Mouse (Mus musculus): Measurements from ENCODE around the gene Gm48552.

The Gm48552 gene

DNA sequence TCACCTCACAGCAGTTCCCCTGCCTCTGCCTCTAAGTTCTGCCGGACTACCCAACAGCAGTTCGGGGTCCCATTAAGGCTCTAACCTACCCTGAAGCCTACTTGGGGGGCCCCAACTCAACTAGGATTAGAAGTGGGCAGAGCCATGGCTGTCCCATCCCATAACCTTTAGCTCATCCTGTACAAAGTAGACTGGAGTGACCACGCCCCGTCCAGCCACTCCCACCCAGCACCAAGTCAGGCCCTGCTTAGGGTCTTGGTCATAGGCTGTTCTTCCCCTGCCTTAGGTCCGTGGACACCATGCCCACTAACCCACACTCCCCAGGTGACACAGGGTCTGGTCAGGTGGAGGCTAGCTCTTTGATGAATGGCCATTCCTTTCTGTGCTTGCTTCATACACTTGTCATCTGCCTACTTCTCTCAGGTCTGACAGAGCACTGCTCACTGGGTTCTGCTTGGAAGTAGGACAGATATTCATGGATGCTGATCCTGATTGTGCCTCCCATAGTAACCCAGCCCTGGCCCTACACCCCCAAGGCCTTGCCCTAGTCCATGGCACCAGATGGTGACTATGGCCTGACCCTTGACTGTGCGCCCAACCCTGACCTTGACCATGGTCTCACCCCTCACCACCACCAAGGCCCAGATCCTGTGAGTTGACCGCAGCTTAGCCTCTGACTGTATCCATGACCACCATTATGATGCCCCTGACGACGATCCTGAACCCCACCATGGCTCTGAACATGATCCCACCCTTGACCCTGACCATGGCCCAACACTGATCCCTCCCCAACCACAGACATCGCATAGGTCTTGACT lies 30.5 kb downstream of the Gm48552 start:
- DNase-seq (ENCODE audit: low spot score) = no peak

GRCm38 (mm10) chr10:81420191-81420767 lies 31.5 kb downstream of the Gm48552 start:
- peak; percentile 4 for DNase-seq (ENCODE audit: low spot score)

DNA sequence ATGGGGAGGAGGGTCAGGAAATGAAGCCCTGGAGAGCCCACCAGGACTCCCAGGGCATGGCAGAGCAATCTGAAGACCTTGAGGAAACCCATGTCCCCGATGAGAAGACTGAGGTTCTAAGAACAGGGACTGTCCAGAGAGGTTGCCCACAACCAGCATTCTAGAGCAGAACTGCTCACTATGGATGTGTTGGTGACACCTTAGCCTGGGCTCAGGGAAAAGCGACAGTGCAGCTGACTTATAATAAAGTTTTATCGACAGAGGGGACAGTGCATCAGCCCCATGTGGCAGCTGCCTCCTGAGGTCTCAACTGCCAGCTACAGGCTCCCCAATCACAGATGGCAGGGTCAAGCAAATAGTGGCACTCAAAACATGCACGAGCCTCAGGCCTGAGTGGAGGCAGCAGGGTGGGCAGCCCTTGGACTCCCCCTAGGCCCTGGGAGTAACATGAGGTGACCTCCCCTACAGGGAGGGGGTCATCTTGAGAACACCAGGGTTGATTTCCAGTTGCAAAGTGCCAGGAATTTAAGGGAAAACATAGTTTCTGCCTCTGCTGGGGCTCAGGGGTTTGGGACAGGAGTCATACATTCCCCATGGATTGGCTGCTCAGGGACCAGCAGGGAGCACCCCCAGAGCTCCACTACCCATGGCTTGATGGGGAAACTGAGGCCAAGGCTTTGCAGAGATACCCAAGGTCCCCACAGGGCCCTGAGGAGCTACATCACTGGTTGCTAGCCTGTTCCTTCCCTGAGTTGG lies 32.4 kb downstream of the Gm48552 start:
- DNase-seq (ENCODE audit: low spot score) = no peak

GRCm38 (mm10) chr10:81421797-81422100 lies 32.9 kb downstream of the Gm48552 start:
- peak; percentile 2 for DNase-seq (ENCODE audit: low spot score)

DNA sequence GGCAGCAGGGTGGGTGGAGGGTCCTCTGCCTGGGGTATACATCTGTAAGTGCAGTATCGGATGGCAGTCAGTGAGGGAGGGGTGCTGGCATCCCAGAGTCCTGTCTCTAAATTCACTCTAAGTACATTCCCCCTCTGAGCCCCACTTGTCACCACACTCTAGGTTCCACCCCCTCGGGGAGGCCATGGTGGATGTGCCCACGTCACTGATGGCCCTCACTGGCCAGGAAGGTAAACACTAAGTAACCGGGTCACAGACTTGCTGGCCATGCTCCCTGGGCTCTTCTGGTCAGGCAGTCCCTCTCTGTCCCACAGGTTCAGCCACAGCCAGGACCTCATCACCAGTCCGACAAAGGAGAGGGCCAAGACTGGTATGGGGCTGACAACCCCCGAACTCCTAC lies 33.4 kb downstream of the Gm48552 start:
- no peak for DNase-seq (ENCODE audit: low spot score)

DNA sequence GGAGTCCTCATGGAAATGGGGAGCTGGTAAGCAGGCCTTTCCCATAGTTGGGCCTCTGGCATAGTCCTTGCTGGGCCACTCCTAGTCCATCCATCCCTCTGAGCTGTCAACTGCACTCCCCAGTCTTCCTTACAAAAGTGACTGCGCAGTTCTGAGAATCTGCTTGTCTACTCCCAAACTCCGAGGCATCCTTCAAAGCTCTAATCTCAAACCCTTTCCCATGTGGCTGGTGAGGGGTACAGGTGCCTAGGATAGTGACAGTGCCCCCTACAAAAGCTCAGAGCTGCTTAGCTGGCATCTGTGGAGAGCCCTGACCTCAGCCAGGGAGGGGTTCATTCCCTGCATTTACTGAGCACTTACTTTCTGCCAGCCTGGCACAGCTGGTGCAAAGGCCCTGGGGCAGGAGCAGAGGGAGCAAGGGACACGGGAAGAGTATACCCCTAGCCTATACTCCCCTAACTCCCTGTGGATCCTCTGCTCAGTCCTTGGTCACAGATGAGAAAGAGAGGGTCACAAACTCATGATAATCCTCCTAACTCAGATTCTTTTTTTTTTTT lies 33.9 kb downstream of the Gm48552 start:
- DNase-seq (ENCODE audit: low spot score) = no peak

DNA sequence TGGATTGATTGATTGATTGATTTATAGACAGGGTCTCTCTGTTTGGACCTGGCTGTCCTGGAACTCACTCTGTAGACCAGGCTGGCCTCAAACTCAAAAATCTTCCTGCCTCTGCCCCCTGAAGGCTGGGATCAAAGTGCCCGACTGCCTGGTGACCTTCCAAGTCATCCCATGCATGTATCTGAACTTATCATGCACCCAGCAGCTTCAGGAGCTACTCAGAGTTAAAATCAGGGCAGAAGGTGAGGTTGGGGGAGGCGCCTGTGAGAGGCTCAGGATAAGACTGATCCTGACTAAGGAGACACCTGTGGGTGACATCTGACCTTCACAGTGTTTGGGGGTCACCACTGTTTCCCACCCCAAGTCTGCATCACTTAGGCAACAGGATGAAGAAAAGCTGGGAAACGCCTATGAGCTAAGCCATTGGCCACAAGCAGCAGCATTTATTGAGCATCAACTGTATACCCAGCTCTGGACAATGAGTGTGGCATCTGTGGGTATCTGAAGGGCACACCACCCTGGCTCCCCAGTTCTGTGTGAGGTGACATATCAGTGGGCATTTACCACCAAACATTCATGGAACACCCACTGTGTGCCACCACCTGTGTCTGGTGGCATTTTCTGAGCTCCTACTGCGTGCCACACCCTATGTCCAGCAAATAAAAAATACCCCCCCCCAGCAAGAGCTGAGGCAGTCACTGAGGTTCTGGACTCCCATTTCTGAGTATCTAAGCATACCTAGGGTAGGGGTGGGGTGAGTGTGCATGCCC lies 34.9 kb downstream of the Gm48552 start:
- DNase-seq (ENCODE audit: low spot score) = peak; percentile 1

DNA sequence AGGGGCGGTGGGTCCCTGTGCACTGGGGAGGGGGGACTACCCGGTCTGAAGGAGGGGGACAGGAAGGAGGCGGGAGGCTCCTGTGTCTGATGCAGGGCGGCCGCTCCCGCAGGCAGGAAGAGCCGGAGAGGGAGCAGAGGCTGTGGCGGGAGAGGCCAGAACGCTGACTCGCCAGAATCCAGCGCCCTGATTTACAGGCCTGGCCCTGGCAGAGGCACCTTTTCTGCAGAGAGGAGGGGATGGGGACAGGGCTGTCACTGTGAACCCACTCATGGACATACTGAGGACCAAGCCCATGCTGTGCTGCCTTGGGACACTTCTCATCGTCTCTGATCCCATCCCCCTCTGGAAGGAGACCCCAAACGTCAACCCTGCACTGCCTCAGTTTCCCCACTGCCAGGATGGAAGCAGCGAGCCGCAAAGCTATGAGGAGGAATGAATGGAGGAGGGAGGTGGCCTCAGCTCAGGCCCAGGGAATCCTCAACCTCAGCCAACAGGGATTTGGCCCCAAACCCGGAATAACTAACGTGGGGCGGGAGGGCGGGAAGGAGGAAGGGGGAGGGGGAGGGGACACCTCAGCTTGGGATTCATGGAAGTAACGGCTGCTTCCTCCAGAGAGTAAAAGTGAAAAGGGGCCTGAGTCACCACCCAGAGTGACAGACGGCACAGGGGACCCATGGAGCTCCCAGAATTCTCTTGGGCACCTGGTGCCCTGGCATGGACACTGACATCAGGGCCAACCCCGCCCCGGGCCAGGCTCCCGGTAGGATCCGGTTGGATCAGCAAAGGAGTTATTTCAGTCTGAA lies 35.6 kb downstream of the Gm48552 start:
- peak; percentile 24 for DNase-seq (ENCODE audit: low spot score)

GRCm38 (mm10) chr10:81425236-81425850 lies 36.5 kb downstream of the Gm48552 start:
- peak; percentile 44 for DNase-seq (ENCODE audit: low spot score)

- peak; percentile 27 for DNase-seq (ENCODE audit: low spot score)
These were observed 37.4 kb downstream of the Gm48552 start for GRCm38 (mm10) chr10:81426081-81426671.

GRCm38 (mm10) chr10:81426897-81427296 lies 38.1 kb downstream of the Gm48552 start:
- peak; percentile 73 for DNase-seq (ENCODE audit: low spot score)

- peak; percentile 2 for DNase-seq (ENCODE audit: low spot score)
These were observed 38.5 kb downstream of the Gm48552 start for GRCm38 (mm10) chr10:81427327-81427726.

DNA sequence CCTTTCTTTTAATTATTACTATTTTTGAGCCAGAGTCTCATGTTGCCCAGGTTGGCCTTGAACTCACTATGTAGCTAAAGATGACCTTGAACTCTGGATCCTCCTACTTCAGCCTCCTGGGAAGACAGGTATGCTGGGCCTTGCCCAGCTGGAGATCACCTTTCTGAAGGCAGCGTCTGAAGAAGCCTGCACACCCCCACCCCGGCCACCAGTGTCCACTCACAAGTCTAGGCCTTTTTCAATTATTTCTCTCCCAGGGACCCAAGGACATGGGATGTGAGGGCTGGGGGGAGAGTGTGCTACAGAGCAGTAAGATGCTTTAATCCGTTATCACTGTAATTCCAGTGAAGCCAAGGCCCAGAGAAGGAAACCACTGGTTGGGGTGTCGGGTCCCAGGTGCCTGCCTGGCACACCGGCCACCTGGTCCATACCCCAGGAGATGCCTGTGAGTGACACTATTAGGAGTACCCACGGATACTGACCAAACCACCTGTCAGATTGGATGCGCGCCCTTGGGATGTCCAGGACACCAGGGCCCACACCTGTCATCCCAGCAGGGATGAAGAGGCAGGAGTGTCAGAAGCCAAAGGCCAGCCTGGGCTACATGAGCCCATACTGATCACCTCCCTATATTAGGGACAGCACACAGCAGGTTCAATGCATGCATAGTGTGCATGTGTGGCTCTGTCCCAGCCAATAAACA lies 39.1 kb downstream of the Gm48552 start:
- DNase-seq (ENCODE audit: low spot score) = peak; percentile 3

GRCm38 (mm10) chr10:81428507-81428870 lies 39.7 kb downstream of the Gm48552 start:
- no peak for DNase-seq (ENCODE audit: low spot score)

GRCm38 (mm10) chr10:81429092-81429491 lies 40.3 kb downstream of the Gm48552 start:
- DNase-seq (ENCODE audit: low spot score) = peak; percentile 3

- DNase-seq (ENCODE audit: low spot score) = peak; percentile 77
These were observed 40.8 kb downstream of the Gm48552 start for GRCm38 (mm10) chr10:81429605-81430061.

- DNase-seq (ENCODE audit: low spot score) = peak; percentile 75
These were observed 41.5 kb downstream of the Gm48552 start for GRCm38 (mm10) chr10:81430141-81430830.

- peak; percentile 49 for DNase-seq (ENCODE audit: low spot score)
These were observed 42.2 kb downstream of the Gm48552 start for GRCm38 (mm10) chr10:81430831-81431525.
